Mouse (Mus musculus) ES-E14 (cell line): ENCODE results near the gene Igtp.

Source experiments
- HCFC1 ChIP-seq: IDR thresholded peaks from 2 replicates; pipeline ENCODE4 v1.6.1; 2012; ENCODE audit warnings: low read length, inconsistent platforms, borderline replicate concordance; ENCODE audit not compliant: insufficient read depth
- MAFK ChIP-seq: IDR thresholded peaks from 2 replicates; pipeline ENCODE4 v1.6.1; 2014; ENCODE audit warnings: mild to moderate bottlenecking, low read depth, low read length, inconsistent platforms; ENCODE audit not compliant: insufficient read depth

GRCm38 (mm10) chr11:58179563-58179962 lies 19.8 kb upstream of the Igtp start:
- no peak for TF ChIP-seq HCFC1
- no peak for TF ChIP-seq MAFK
